Mouse (Mus musculus) lung, adult 2 months (tissue): ENCODE data around the gene Galnt6. TPM values are rescaled to one million over a fixed set of nuclear protein-coding genes. Genes with fewer than 3 reads are reported as not detected.

ENCODE experiments used
- DNase-seq: peaks from one replicate; pipeline ENCODE4 v3.0.0; 2022
- H3K4me1 ChIP-seq: fragments of 200-500 bp; 2 replicates; pipeline ENCODE4 v1.6.1; 2011; ENCODE audit warnings: low read length; ENCODE audit not compliant: control insufficient read depth, insufficient read depth
- H3K4me3 ChIP-seq: fragments of 200-500 bp; replicated peaks from 2 replicates; pipeline ENCODE3; 2011; ENCODE audit warnings: low read depth, mild to moderate bottlenecking, control low read depth, low read length; ENCODE audit errors: extremely low read depth
- CTCF ChIP-seq: fragments of 200-500 bp; IDR thresholded peaks from 2 replicates; pipeline ENCODE4 v1.5.1; 2011; ENCODE audit warnings: mild to moderate bottlenecking, low read length, control low read depth; ENCODE audit not compliant: insufficient read depth
- POLR2A ChIP-seq: fragments of 200-500 bp; IDR thresholded peaks from 2 replicates; pipeline ENCODE4 v1.6.1; 2011; ENCODE audit warnings: low read depth, mild to moderate bottlenecking, control low read depth, low read length, borderline replicate concordance; ENCODE audit errors: extremely low read depth
- WGBS: fragments of 180-500 bp; shearing (Covaris S2); methylation state at CpG from one replicate; pipeline ENCODE4 v1.1.7; 2018; 5-methylcytosine and 5-hydroxymethylcytosine counted together
- polyA plus RNA-seq: library from polyadenylated mRNA; depleted of rRNA; stranded (reverse); fragments of >200 nt; gene quantifications from 2 replicates; pipeline ENCODE4 v1.2.3, GENCODE M21; 2012

Gene Galnt6
- polyA plus RNA-seq, 1 experiment: 4.0 TPM

GRCm38 (mm10) chr15:100669337-100669736 is 59.8 kb downstream of the Galnt6 start, which contains the start of gene Bin2:
Gene Bin2 (minus strand): TSS chr15:100669553.
- DNase-seq: no peak
- 0 out of 2 replicates have a peak, but pooled peaks cover 3% of the 10 kb centered on the region for H3K4me1 ChIP-seq
- 80% methylated on average over 20 of the region's 20 CpGs for WGBS
- H3K4me3 ChIP-seq: peak within 1 kb of the TSS; percentile 58
- TF ChIP-seq POLR2A (peak; percentile 45; the same call in 1 of the 2 replicates), CTCF (no peak)

- peak overlapping the region; percentile 20 for H3K4me3 ChIP-seq
- no peak for DNase-seq
- 72% methylated on average over 5 of the region's 5 CpGs for WGBS
- no peak for TF ChIP-seq POLR2A
- 0 out of 2 replicates have a peak, but pooled peaks cover 3% of the 10 kb centered on the region for H3K4me1 ChIP-seq
These were observed 61.2 kb downstream of the Galnt6 start for GRCm38 (mm10) chr15:100667871-100668545.

GRCm38 (mm10) chr15:100667420-100667819 is 61.8 kb downstream of the Galnt6 start:
- 0 out of 2 replicates have a peak, but pooled peaks cover 3% of the 10 kb centered on the region for H3K4me1 ChIP-seq
- no peak for TF ChIP-seq CTCF
- no peak for TF ChIP-seq POLR2A
- DNase-seq: no peak
- 58% methylated on average over 6 of the region's 6 CpGs for WGBS
- no peak overlapping the region for H3K4me3 ChIP-seq

GRCm38 (mm10) chr15:100666851-100667250 is 62.3 kb downstream of the Galnt6 start:
- WGBS: 31% methylated on average over 12 of the region's 12 CpGs

GRCm38 (mm10) chr15:100666219-100666696 is 62.9 kb downstream of the Galnt6 start:
- Histone ChIP-seq H3K4me3 (no peak overlapping the region), H3K4me1 (0 out of 2 replicates have a peak, but pooled peaks cover 3% of the 10 kb centered on the region)
- 8% methylated on average over 7 of the region's 7 CpGs for WGBS
- no peak for DNase-seq
- no peak for TF ChIP-seq CTCF
- TF ChIP-seq POLR2A: no peak

More at GRCm38 (mm10) chr15:100666851-100667250, 62.3 kb downstream of the Galnt6 start:
- TF ChIP-seq POLR2A (no peak), CTCF (no peak)
- DNase-seq: no peak
- peak overlapping the region; percentile 12 for H3K4me3 ChIP-seq
- 0 out of 2 replicates have a peak, but pooled peaks cover 3% of the 10 kb centered on the region for H3K4me1 ChIP-seq

GRCm38 (mm10) chr15:100665411-100666218 is 63.6 kb downstream of the Galnt6 start:
- WGBS: 46% methylated on average over 9 of the region's 9 CpGs
- no peak for TF ChIP-seq POLR2A
- no peak for TF ChIP-seq CTCF
- no peak for DNase-seq
- Histone ChIP-seq H3K4me3 (no peak overlapping the region), H3K4me1 (0 out of 2 replicates have a peak, but pooled peaks cover 3% of the 10 kb centered on the region)

- Histone ChIP-seq H3K4me1 (0 out of 2 replicates have a peak, but pooled peaks cover 3% of the 10 kb centered on the region), H3K4me3 (no peak overlapping the region)
- no peak for DNase-seq
- no peak for TF ChIP-seq CTCF
- TF ChIP-seq POLR2A: no peak
- 68% methylated on average over 9 of the region's 9 CpGs for WGBS
These were observed 64.3 kb downstream of the Galnt6 start for GRCm38 (mm10) chr15:100664813-100665274.

GRCm38 (mm10) chr15:100660805-100661204 is 68.4 kb downstream of the Galnt6 start:
- TF ChIP-seq CTCF (no peak), POLR2A (no peak)
- 79% methylated on average over 5 of the region's 5 CpGs for WGBS
- no peak overlapping the region for H3K4me3 ChIP-seq

GRCm38 (mm10) chr15:100660306-100660705 is 68.9 kb downstream of the Galnt6 start:
- TF ChIP-seq POLR2A: no peak
- no peak for TF ChIP-seq CTCF
- WGBS: 79% methylated on average over 9 of the region's 9 CpGs
- Histone ChIP-seq H3K4me3 (no peak overlapping the region), H3K4me1 (no peaks in the 10 kb centered on the region)
- no peak for DNase-seq

More at GRCm38 (mm10) chr15:100660805-100661204, 68.4 kb downstream of the Galnt6 start:
- H3K4me1 ChIP-seq: no peaks in the 10 kb centered on the region
- no peak for DNase-seq
